Mouse (Mus musculus): Measurements from ENCODE around the gene Hmcn1. TPM values are rescaled to one million over a fixed set of nuclear protein-coding genes. Genes with fewer than 3 reads are reported as not detected.

Hmcn1 gene
- total RNA-seq, 2 experiments from 2014 or later = not detected

GRCm38 (mm10) chr1:151000714-151001113 lies 7.5 kb upstream of the Hmcn1 start:
- no peak for ATAC-seq (replicated peaks; ENCODE audit: low FRiP score, poor library complexity, severe bottlenecking)

GRCm38 (mm10) chr1:150994612-150995011 lies 1.4 kb upstream of the Hmcn1 start:
- no peak for ATAC-seq (replicated peaks; ENCODE audit: low FRiP score, poor library complexity, severe bottlenecking)

- no peak for ATAC-seq (replicated peaks; ENCODE audit: low FRiP score, poor library complexity, severe bottlenecking)
These were observed 499 bp downstream of the Hmcn1 start for GRCm38 (mm10) chr1:150992711-150993161.

GRCm38 (mm10) chr1:150991745-150992554 lies 1.3 kb downstream of the Hmcn1 start:
- ATAC-seq (replicated peaks; ENCODE audit: low FRiP score, poor library complexity, severe bottlenecking) = no peak

- ATAC-seq (replicated peaks; ENCODE audit: low FRiP score, poor library complexity, severe bottlenecking) = no peak
These were observed 8.3 kb downstream of the Hmcn1 start for GRCm38 (mm10) chr1:150984888-150985287.

GRCm38 (mm10) chr1:150984092-150984503 lies 9.1 kb downstream of the Hmcn1 start:
- no peak for ATAC-seq (replicated peaks; ENCODE audit: low FRiP score, poor library complexity, severe bottlenecking)

- no peak for ATAC-seq (replicated peaks; ENCODE audit: low FRiP score, poor library complexity, severe bottlenecking)
These were observed 14.6 kb downstream of the Hmcn1 start for GRCm38 (mm10) chr1:150978651-150979050.

- no peak for ATAC-seq (replicated peaks; ENCODE audit: low FRiP score, poor library complexity, severe bottlenecking)
These were observed 17.0 kb downstream of the Hmcn1 start for GRCm38 (mm10) chr1:150976263-150976662.

GRCm38 (mm10) chr1:150959486-150960074 lies 33.7 kb downstream of the Hmcn1 start:
- ATAC-seq (replicated peaks; ENCODE audit: low FRiP score, poor library complexity, severe bottlenecking) = no peak

GRCm38 (mm10) chr1:150951004-150951403 lies 42.2 kb downstream of the Hmcn1 start:
- no peak for ATAC-seq (replicated peaks; ENCODE audit: low FRiP score, poor library complexity, severe bottlenecking)

- no peak for ATAC-seq (replicated peaks; ENCODE audit: low FRiP score, poor library complexity, severe bottlenecking)
These were observed 43.2 kb downstream of the Hmcn1 start for GRCm38 (mm10) chr1:150950046-150950445.

- no peak for ATAC-seq (replicated peaks; ENCODE audit: low FRiP score, poor library complexity, severe bottlenecking)
These were observed 44.3 kb downstream of the Hmcn1 start for GRCm38 (mm10) chr1:150948911-150949310.

GRCm38 (mm10) chr1:150943601-150944000 lies 49.6 kb downstream of the Hmcn1 start:
- ATAC-seq (replicated peaks; ENCODE audit: low FRiP score, poor library complexity, severe bottlenecking) = no peak

- no peak for ATAC-seq (replicated peaks; ENCODE audit: low FRiP score, poor library complexity, severe bottlenecking)
These were observed 51.1 kb downstream of the Hmcn1 start for GRCm38 (mm10) chr1:150942143-150942542.

GRCm38 (mm10) chr1:150936821-150937220 lies 56.4 kb downstream of the Hmcn1 start:
- no peak for ATAC-seq (replicated peaks; ENCODE audit: low FRiP score, poor library complexity, severe bottlenecking)

- ATAC-seq (replicated peaks; ENCODE audit: low FRiP score, poor library complexity, severe bottlenecking) = no peak
These were observed 59.6 kb downstream of the Hmcn1 start for GRCm38 (mm10) chr1:150933616-150934015.

- no peak for ATAC-seq (replicated peaks; ENCODE audit: low FRiP score, poor library complexity, severe bottlenecking)
These were observed 72.4 kb downstream of the Hmcn1 start for GRCm38 (mm10) chr1:150920860-150921259.

GRCm38 (mm10) chr1:150920276-150920675 lies 73.0 kb downstream of the Hmcn1 start:
- no peak for ATAC-seq (replicated peaks; ENCODE audit: low FRiP score, poor library complexity, severe bottlenecking)

GRCm38 (mm10) chr1:150914936-150915335 lies 78.3 kb downstream of the Hmcn1 start:
- no peak for ATAC-seq (replicated peaks; ENCODE audit: low FRiP score, poor library complexity, severe bottlenecking)

GRCm38 (mm10) chr1:150913586-150914136 lies 79.6 kb downstream of the Hmcn1 start:
- no peak for ATAC-seq (replicated peaks; ENCODE audit: low FRiP score, poor library complexity, severe bottlenecking)

GRCm38 (mm10) chr1:150909642-150910041 lies 83.6 kb downstream of the Hmcn1 start:
- no peak for ATAC-seq (replicated peaks; ENCODE audit: low FRiP score, poor library complexity, severe bottlenecking)

Measured in erythroblast, adult 5-6 weeks (primary cell).